Mouse (Mus musculus): ENCODE measurements around the gene Cdh12. TPM values are rescaled to one million over a fixed set of nuclear protein-coding genes. Genes with fewer than 3 reads are reported as not detected.

Gene Cdh12
- polyA plus RNA-seq, 1 experiment: not detected

DNA sequence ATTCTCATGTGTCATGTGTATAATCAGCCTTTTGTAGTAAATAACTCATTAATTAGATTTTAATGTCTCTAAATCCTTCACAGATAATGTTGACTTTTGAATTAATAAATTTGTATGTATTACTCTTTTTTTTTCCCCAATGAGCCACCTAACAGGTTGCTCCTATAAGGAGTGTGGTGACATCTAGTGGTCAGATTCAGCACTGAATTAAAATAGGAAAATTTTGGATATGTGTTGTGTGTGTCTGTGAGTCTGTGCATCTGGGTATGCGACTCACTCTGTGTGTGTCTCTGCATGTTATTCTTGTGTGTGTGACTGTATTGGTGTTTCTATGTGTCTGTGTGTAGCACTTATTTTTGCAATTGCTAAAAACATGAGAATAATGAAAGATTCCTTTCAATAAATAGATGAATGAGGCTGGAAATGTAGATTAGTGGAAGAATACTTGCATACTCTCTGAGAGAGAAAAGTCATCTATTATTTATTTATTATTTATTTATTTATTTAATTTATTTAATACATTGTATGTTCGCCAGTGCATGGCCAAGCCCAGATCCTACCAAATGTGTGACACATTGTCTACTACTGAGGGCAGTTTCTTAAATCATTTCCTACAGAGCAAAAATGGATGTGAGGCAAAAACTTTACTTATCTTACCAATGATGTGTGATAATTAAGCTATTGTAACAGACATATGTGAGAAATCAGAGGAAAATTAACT, 958.4 kb downstream of the Cdh12 start:
- TF ChIP-seq GATA1 (IDR thresholded peaks at IDR 0.05; ENCODE audit: borderline replicate concordance, low read length): no peak
- TF ChIP-seq FLI1 (IDR thresholded peaks at IDR 0.05; ENCODE audit: low read length): no peak
- Histone ChIP-seq H3K9me3 (no peaks in the 10 kb centered on the region), H3K36me3 (replicated peaks; ENCODE audit: low read length) (no peaks in the 10 kb centered on the region), H3K4me1 (no peaks in the 10 kb centered on the region), H3K27me3 (replicated peaks) (no peaks in the 10 kb centered on the region), H3K4me3 (replicated peaks) (no peak overlapping the region)

DNA sequence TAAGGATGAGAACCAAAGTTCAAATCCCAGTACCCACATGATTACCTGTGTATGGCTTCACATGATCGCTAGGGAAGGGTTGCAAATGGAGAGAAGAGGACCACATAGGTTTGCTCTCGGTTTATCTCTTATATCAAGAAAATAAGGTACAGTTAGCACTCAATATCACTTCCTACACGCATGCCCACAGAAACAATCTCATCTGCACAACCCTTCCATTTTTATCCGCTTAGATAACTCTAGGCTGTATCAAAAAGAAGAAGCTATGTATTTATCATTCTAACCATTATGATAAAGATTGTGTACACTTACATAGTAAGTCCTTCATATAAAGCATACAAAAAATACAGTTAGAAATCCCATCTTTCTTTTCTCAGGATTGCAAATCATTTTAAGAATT, 988.3 kb downstream of the Cdh12 start:
- Histone ChIP-seq H3K4me1 (no peaks in the 10 kb centered on the region), H3K27me3 (replicated peaks) (no peaks in the 10 kb centered on the region), H3K4me3 (replicated peaks) (no peak overlapping the region), H3K9me3 (0 out of 2 replicates have a peak, but pooled peaks cover 2% of the 10 kb centered on the region), H3K36me3 (replicated peaks; ENCODE audit: low read length) (no peaks in the 10 kb centered on the region)
- no peak for TF ChIP-seq FLI1 (IDR thresholded peaks at IDR 0.05; ENCODE audit: low read length)
- no peak for TF ChIP-seq GATA1 (IDR thresholded peaks at IDR 0.05; ENCODE audit: borderline replicate concordance, low read length)

DNA sequence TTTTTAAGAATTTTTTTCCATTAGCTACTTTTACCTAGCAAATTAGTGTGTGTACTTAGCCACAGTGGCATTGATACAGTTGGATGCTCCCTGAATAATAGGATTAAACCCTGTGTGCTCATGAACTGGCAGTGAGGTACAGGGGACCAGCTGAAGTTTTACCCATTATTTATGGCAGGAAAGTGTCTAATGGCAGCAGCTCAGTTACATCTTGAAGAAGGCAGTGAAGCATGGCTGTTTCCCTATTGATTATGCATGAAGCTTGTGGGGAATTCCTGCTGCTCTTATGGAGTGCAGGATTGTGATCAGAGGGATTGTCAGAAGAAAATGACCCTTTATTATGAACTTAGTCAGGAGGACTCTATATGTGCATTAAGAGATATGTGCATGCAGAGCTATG, 988.9 kb downstream of the Cdh12 start:
- TF ChIP-seq FLI1 (IDR thresholded peaks at IDR 0.05; ENCODE audit: low read length) (no peak), GATA1 (IDR thresholded peaks at IDR 0.05; ENCODE audit: borderline replicate concordance, low read length) (no peak)
- 0 out of 2 replicates have a peak, but pooled peaks cover 2% of the 10 kb centered on the region for H3K9me3 ChIP-seq
- H3K27me3 ChIP-seq (replicated peaks): no peaks in the 10 kb centered on the region
- no peaks in the 10 kb centered on the region for H3K36me3 ChIP-seq (replicated peaks; ENCODE audit: low read length)
- H3K4me1 ChIP-seq: no peaks in the 10 kb centered on the region
- no peak overlapping the region for H3K4me3 ChIP-seq (replicated peaks)

DNA sequence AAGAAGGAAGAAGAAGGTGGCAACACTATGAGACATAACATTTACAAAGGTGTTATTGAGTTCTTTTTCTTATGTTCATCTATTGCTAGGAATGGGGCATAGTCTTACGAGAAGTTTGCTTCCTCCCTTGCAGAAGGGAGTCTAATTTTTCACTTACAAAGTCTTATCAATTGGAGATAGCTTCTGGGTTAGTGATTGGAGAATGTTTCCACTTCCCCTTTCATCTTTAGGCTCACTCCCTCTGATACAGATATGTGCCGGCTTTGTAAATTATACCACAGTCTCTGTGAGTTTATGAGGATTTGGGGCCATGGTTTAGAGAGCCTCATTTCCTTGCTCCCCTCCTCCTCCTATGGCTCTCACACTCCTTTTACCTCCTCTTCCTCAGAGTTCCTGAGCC, 1009.0 kb downstream of the Cdh12 start:
- no peaks in the 10 kb centered on the region for H3K9me3 ChIP-seq
- TF ChIP-seq FLI1 (IDR thresholded peaks at IDR 0.05; ENCODE audit: low read length): no peak
- TF ChIP-seq GATA1 (IDR thresholded peaks at IDR 0.05; ENCODE audit: borderline replicate concordance, low read length): no peak
- no peak overlapping the region for H3K4me3 ChIP-seq (replicated peaks)
- no peaks in the 10 kb centered on the region for H3K27me3 ChIP-seq (replicated peaks)
- no peaks in the 10 kb centered on the region for H3K4me1 ChIP-seq
- no peaks in the 10 kb centered on the region for H3K36me3 ChIP-seq (replicated peaks; ENCODE audit: low read length)

DNA sequence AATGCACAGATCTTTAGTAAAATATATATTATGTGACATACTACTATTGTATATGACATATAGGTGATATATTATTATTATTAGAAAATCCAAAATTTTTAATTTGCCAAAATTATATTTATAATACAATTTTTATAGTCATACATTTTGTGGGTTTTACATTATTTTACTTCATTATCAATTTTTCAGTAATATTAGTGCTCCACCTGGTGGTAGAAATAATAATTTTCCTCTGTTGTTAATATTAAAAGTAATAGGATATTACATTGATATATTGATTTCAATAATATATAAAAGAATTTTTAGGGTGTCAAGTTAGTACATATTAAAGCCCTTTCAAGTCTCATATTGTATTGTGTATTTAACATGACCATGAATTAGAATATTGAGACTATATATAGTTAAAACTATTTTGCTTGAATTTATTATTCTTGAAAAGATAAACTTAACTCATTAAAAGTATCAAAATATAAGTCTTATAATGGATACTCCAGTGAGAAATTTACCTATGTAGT, 1070.3 kb downstream of the Cdh12 start:
- Histone ChIP-seq H3K4me1 (no peaks in the 10 kb centered on the region), H3K27me3 (replicated peaks) (no peaks in the 10 kb centered on the region), H3K4me3 (replicated peaks) (no peak overlapping the region), H3K36me3 (replicated peaks; ENCODE audit: low read length) (no peaks in the 10 kb centered on the region), H3K9me3 (no peaks in the 10 kb centered on the region)
- TF ChIP-seq FLI1 (IDR thresholded peaks at IDR 0.05; ENCODE audit: low read length) (no peak), GATA1 (IDR thresholded peaks at IDR 0.05; ENCODE audit: borderline replicate concordance, low read length) (no peak)

DNA sequence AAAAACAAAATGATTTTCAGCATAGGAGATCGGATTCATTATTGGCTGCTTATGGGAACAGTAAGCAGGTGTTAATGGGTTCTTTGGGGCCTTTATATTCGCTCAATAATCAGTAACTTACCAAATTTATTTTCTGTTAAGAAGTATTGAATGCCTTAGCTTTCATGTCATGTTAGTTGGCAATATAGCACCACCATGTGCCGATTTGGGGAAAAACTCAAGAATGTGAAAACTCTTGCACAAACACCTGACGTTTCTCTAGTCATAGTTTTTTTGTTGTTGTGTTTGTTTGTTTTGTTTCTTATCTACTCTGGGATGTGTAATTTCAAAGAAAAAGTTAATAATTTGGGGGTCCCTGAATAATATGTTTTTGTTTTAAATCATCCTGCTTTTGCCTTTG, 1081.7 kb downstream of the Cdh12 start:
- Histone ChIP-seq H3K27me3 (replicated peaks) (no peaks in the 10 kb centered on the region), H3K9me3 (no peaks in the 10 kb centered on the region), H3K36me3 (replicated peaks; ENCODE audit: low read length) (no peaks in the 10 kb centered on the region), H3K4me1 (no peaks in the 10 kb centered on the region), H3K4me3 (replicated peaks) (no peak overlapping the region)
- TF ChIP-seq GATA1 (IDR thresholded peaks at IDR 0.05; ENCODE audit: borderline replicate concordance, low read length) (no peak), FLI1 (IDR thresholded peaks at IDR 0.05; ENCODE audit: low read length) (no peak)

DNA sequence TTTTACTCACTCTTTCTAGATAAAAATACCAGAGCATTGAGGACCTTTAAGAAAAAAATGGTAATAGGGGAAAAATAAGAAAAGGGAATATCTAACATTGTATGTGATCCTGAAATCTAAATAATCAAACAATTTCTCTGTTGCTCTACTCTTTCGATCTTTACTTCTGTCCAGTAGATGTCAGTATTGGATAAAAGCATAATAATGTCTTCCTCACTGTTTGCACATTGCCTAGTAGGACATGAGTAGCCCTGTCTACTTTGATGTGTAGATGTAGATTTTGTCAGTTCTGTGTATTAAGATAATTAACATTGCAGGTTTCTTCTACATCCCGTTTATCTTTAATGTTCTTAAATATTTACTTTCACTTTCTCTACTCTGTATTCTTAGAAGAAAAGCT, 1087.8 kb downstream of the Cdh12 start:
- no peaks in the 10 kb centered on the region for H3K36me3 ChIP-seq (replicated peaks; ENCODE audit: low read length)
- H3K27me3 ChIP-seq (replicated peaks): no peaks in the 10 kb centered on the region
- H3K4me1 ChIP-seq: no peaks in the 10 kb centered on the region
- H3K4me3 ChIP-seq (replicated peaks): no peak overlapping the region
- H3K9me3 ChIP-seq: no peaks in the 10 kb centered on the region
- no peak for TF ChIP-seq FLI1 (IDR thresholded peaks at IDR 0.05; ENCODE audit: low read length)
- no peak for TF ChIP-seq GATA1 (IDR thresholded peaks at IDR 0.05; ENCODE audit: borderline replicate concordance, low read length)

DNA sequence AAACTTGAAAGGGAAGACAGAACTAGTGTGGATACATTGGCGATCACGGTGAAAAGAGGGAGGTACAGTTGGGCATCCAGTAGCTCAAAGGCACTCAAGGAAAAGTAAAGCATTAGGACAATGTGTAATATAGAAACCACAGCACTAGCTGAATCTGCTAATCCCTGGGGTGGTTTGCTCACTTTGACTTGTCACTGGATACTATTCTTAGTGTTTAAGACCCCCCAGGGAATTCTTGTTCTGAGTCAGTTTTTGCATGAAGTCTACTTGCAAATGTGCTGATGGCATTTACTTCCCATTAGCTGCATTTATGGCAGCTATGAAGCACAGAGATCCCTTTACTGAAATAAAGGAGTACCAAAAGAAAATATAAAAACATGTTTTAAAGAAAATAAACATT, 1095.7 kb downstream of the Cdh12 start:
- H3K4me1 ChIP-seq: no peaks in the 10 kb centered on the region
- no peaks in the 10 kb centered on the region for H3K36me3 ChIP-seq (replicated peaks; ENCODE audit: low read length)
- H3K4me3 ChIP-seq (replicated peaks): no peak overlapping the region
- H3K9me3 ChIP-seq: no peaks in the 10 kb centered on the region
- TF ChIP-seq FLI1 (IDR thresholded peaks at IDR 0.05; ENCODE audit: low read length) (no peak), GATA1 (IDR thresholded peaks at IDR 0.05; ENCODE audit: borderline replicate concordance, low read length) (no peak)
- no peaks in the 10 kb centered on the region for H3K27me3 ChIP-seq (replicated peaks)

DNA sequence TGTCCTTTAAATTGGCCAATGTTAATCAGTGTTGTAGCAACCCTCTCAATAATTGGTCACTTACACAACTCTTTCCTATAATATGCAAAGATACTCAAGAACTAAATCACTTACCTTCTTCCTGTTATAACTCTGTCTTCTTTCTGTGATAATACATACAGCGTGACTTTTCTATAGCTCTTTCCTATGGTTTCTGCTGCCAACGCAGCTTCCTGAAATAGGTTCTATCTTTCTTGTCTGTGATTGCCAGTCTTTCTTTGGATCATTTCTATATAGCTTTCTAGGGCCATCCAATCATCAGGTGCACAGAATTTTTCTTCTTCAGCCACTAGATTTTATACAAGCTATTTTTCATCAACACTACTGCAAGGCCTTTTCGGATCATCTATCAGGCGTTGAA, 1106.9 kb downstream of the Cdh12 start:
- Histone ChIP-seq H3K36me3 (replicated peaks; ENCODE audit: low read length) (no peaks in the 10 kb centered on the region), H3K4me1 (no peaks in the 10 kb centered on the region)

DNA sequence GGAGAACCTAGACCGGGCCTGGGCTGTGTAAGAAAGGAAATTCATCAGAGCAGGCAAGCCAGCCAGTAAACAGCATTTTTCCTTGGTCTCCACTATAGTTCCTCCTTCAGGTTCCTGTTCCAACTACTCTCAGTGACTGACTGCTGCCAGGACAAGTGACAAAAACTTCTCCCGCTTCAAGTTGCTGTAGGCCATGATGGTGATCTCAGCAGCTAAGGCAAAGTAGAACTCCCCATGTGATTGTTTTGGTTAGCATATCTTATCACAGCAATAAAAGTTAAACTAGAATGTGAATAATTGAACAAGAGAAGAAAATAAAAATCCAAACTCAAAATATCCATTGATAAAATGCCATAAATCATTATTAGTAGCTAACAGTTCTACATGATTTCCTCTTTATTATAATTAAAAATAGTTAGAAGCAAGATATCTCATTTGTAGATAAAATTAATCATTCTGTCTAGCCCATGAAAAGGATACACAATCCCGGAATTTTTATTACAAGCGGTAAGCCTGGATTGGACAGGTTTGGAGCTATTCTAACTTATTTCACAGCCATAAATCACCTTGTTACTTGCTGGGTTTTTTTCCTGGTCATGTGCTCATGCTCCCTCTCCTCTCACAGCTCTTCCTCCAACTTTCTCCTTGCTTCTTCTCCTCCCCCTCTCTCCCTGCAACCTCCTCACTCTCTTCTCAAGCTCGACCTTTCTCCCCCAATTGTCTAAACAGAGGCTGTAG, 1117.4 kb downstream of the Cdh12 start:
- Histone ChIP-seq H3K27me3 (replicated peaks) (no peaks in the 10 kb centered on the region), H3K4me3 (replicated peaks) (no peak overlapping the region), H3K9me3 (no peaks in the 10 kb centered on the region), H3K4me1 (no peaks in the 10 kb centered on the region), H3K36me3 (replicated peaks; ENCODE audit: low read length) (no peaks in the 10 kb centered on the region)
- no peak for TF ChIP-seq GATA1 (IDR thresholded peaks at IDR 0.05; ENCODE audit: borderline replicate concordance, low read length)

More for the DNA sequence above, 1106.9 kb downstream of the Cdh12 start:
- Histone ChIP-seq H3K27me3 (replicated peaks) (no peaks in the 10 kb centered on the region), H3K4me3 (replicated peaks) (no peak overlapping the region), H3K9me3 (no peaks in the 10 kb centered on the region)
- no peak for TF ChIP-seq FLI1 (IDR thresholded peaks at IDR 0.05; ENCODE audit: low read length)
- no peak for TF ChIP-seq GATA1 (IDR thresholded peaks at IDR 0.05; ENCODE audit: borderline replicate concordance, low read length)
